Mouse (Mus musculus) bone marrow, adult 2 months (tissue): ENCODE data around the gene Sipa1l3.

ENCODE experiments used
- CTCF ChIP-seq: fragments of 200-500 bp; IDR thresholded peaks from 2 replicates; pipeline ENCODE4 v1.5.1; 2011; ENCODE audit warnings: low read length, control low read depth; ENCODE audit not compliant: control insufficient read depth, insufficient read depth
- POLR2A ChIP-seq: fragments of 200-500 bp; IDR thresholded peaks from 2 replicates; pipeline ENCODE4 v1.6.1; 2011; ENCODE audit warnings: low read depth, mild to moderate bottlenecking, control low read depth, low read length, borderline replicate concordance; ENCODE audit not compliant: control insufficient read depth

- TF ChIP-seq CTCF (no peak), POLR2A (no peak)
Measured at GRCm38 (mm10) chr7:29291616-29292457, 226.6 kb downstream of the Sipa1l3 start.
